Mouse (Mus musculus) cerebellum, adult 2 months (tissue): Measurements from ENCODE around the gene Ip6k2.

Experiments used
- CTCF ChIP-seq: fragments of 200-500 bp; IDR thresholded peaks from 2 replicates; pipeline ENCODE4 v1.5.1; 2011; ENCODE audit warnings: low read depth, mild to moderate bottlenecking, control low read depth, low read length, moderate library complexity, borderline replicate concordance; ENCODE audit not compliant: insufficient read depth
- POLR2A ChIP-seq: fragments of 200-500 bp; IDR thresholded peaks from 2 replicates; pipeline ENCODE4 v1.6.1; 2011; ENCODE audit warnings: low read length, control low read depth, borderline replicate concordance; ENCODE audit not compliant: insufficient read depth

GRCm38 (mm10) chr9:108782836-108783547 lies 604 bp upstream of the Ip6k2 start:
- TF ChIP-seq POLR2A (no peak), CTCF (no peak)
